ENCODE assay signal across 20 mouse cellular contexts in the genomic region with DNA sequence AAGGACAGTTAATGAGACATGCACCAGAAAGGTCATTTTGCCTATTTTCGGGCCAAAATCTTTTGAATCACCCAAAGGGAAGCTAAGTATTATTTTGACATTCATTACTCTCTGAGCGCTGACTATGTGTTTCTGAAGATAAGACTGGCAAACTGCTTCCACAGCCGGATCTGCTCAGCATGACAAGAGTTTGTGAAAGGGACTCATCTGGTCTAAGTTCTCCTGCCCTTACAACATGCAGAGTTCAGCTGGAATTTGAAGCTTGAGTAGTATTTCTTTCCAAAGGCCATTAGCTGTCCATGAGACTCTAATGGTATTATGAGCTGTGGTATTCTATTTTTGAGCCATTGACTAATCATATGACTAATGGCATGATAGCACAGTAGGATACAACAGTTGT.
DNase-seq lines count a peak whose midpoint lies in the region; ATAC-seq and TF ChIP-seq lines count a peak whose summit lies in the region.
"Had no signal": no experiment of that assay in that cellular context is flagged by ENCODE, and none has a peak within 500 bp of the region (broad histone marks: within the 10 kb centered on the region; RNA-seq: fewer than 3 reads in every experiment).

No protein-coding gene starts in this region.

- no peaks in the 10 kb centered on the region for H3K4me1 ChIP-seq in kidney, postnatal 0 days (replicated peaks; ENCODE audit: insufficient read depth, low read length)
- H3K4me1 ChIP-seq in kidney, embryonic 15.5 days = no peaks in the 10 kb centered on the region
- no peaks in the 10 kb centered on the region for H3K4me1 ChIP-seq in forebrain, embryonic 14.5 days (ENCODE audit: control insufficient read depth, insufficient read depth, low read length)
- H3K4me1 ChIP-seq: embryonic facial prominence, embryonic 12.5 days; heart, embryonic 12.5 days; hindbrain, embryonic 10.5 days had no signal

- peak; percentile 8 for DNase-seq in kidney, postnatal 0 days (ENCODE audit: low spot score)
- DNase-seq in urinary bladder, postnatal 36 days (ENCODE audit: low spot score in 2 of 2) = peak; percentile 2 to 19
- no peak for DNase-seq in urinary bladder, postnatal 4 days (ENCODE audit: low spot score in 2 of 2)
- peak; percentile 61 for DNase-seq in lung, postnatal 10 days
- DNase-seq in lung, postnatal 4 days = peak; percentile 28 to 63
- DNase-seq in thymus, adult 18-20 months = no peak
- DNase-seq in forebrain, embryonic 14.5 days (ENCODE audit: low spot score) = no peak
- DNase-seq: adrenal gland, postnatal 36 days; cerebellum, adult 11 months; cerebellum, adult 8-10 months; cerebellum, postnatal 14 days; gastrocnemius, postnatal 10 days had no signal

- H3K36me3 ChIP-seq in kidney, postnatal 0 days (ENCODE audit: insufficient read depth, low read length) = no peaks in the 10 kb centered on the region
- H3K36me3 ChIP-seq in kidney, embryonic 15.5 days = no peaks in the 10 kb centered on the region
- H3K36me3 ChIP-seq in forebrain, embryonic 14.5 days (ENCODE audit: control insufficient read depth, insufficient read depth, low read length) = no peaks in the 10 kb centered on the region
- H3K36me3 ChIP-seq: embryonic facial prominence, embryonic 12.5 days; heart, embryonic 12.5 days; hindbrain, embryonic 10.5 days had no signal

- H3K27ac ChIP-seq in kidney, postnatal 0 days = no peak overlapping the region
- H3K27ac ChIP-seq in kidney, embryonic 15.5 days = no peak overlapping the region
- no peak overlapping the region for H3K27ac ChIP-seq in forebrain, embryonic 14.5 days (ENCODE audit: low read depth, low read length)
- H3K27ac ChIP-seq: embryonic facial prominence, embryonic 12.5 days; hindbrain, embryonic 10.5 days; hindbrain, embryonic 14.5 days had no signal

- H3K4me3 ChIP-seq in kidney, postnatal 0 days (replicated peaks; ENCODE audit: low read depth, low read length) = no peak overlapping the region
- no peak overlapping the region for H3K4me3 ChIP-seq in kidney, embryonic 15.5 days (replicated peaks)
- no peak overlapping the region for H3K4me3 ChIP-seq in forebrain, embryonic 14.5 days (ENCODE audit: low read depth, low read length)
- H3K4me3 ChIP-seq: embryonic facial prominence, embryonic 12.5 days; heart, embryonic 12.5 days; hindbrain, embryonic 10.5 days had no signal

- no peak for ATAC-seq in kidney, postnatal 0 days (replicated peaks; ENCODE audit: low FRiP score, low read depth)
- no peak for ATAC-seq in kidney, embryonic 15.5 days (replicated peaks; ENCODE audit: low FRiP score)
- ATAC-seq in forebrain, embryonic 14.5 days = no peak
- ATAC-seq: activated CD4-positive, CD25-positive, alpha-beta regulatory T cell, adult 4 months; forebrain, embryonic 16.5 days; Patski had no signal

- no peak overlapping the region for H3K9ac ChIP-seq in kidney, postnatal 0 days (ENCODE audit: low read depth, low read length)
- no peak overlapping the region for H3K9ac ChIP-seq in kidney, embryonic 15.5 days
- H3K9ac ChIP-seq in forebrain, embryonic 14.5 days (ENCODE audit: low read length) = no peak overlapping the region
- H3K9ac ChIP-seq: embryonic facial prominence, embryonic 12.5 days; heart, embryonic 12.5 days; hindbrain, embryonic 14.5 days had no signal

- WGBS in kidney, postnatal 0 days = 73% methylated on average over 3 of the region's 3 CpGs
- WGBS in kidney, embryonic 15.5 days = 73% methylated on average over 3 of the region's 3 CpGs
- 81% methylated on average over 3 of the region's 3 CpGs for WGBS in forebrain, embryonic 14.5 days

- H3K9me3 ChIP-seq in kidney, postnatal 0 days (replicated peaks; ENCODE audit: low read length) = no peaks in the 10 kb centered on the region
- H3K9me3 ChIP-seq in kidney, embryonic 15.5 days (replicated peaks) = no peaks in the 10 kb centered on the region
- no peaks in the 10 kb centered on the region for H3K9me3 ChIP-seq in forebrain, embryonic 14.5 days (replicated peaks; ENCODE audit: control insufficient read depth, low read length)
- H3K9me3 ChIP-seq: embryonic facial prominence, embryonic 12.5 days; heart, embryonic 12.5 days; hindbrain, embryonic 10.5 days had no signal

- no peak for TF ChIP-seq CTCF in kidney, postnatal 0 days (IDR thresholded peaks at IDR 0.05; ENCODE audit: low read depth)

- no peaks in the 10 kb centered on the region for H3K27me3 ChIP-seq in kidney, postnatal 0 days (ENCODE audit: insufficient read depth, low read length)
- H3K27me3 ChIP-seq in kidney, embryonic 15.5 days = no peaks in the 10 kb centered on the region
- H3K27me3 ChIP-seq in forebrain, embryonic 14.5 days (replicated peaks; ENCODE audit: control insufficient read depth, insufficient read depth, low read length) = no peaks in the 10 kb centered on the region
- H3K27me3 ChIP-seq: embryonic facial prominence, embryonic 12.5 days; heart, embryonic 12.5 days had no signal

- no peak overlapping the region for H3K4me2 ChIP-seq in kidney, postnatal 0 days (ENCODE audit: low read length)
- H3K4me2 ChIP-seq in kidney, embryonic 15.5 days = no peak overlapping the region
- no peak overlapping the region for H3K4me2 ChIP-seq in forebrain, embryonic 14.5 days (ENCODE audit: low read length)
- H3K4me2 ChIP-seq: embryonic facial prominence, embryonic 12.5 days; heart, embryonic 12.5 days; hindbrain, embryonic 14.5 days had no signal

Comparison
In these comparisons a context has a peak if more than half of its experiments do, and no peak if none do; other contexts are left out.
1. DNase-seq: peak in kidney, postnatal 0 days (single experiment), urinary bladder, postnatal 36 days (2 of 2), lung, postnatal 10 days (single experiment) and lung, postnatal 4 days (2 of 2); none in urinary bladder, postnatal 4 days (0 of 2), thymus, adult 18-20 months (0 of 2) and forebrain, embryonic 14.5 days (single experiment).